Mouse (Mus musculus): ENCODE data around the gene Acsbg2.
A peak's percentile ranks its signal among the peaks of the same experiment; 100 is the strongest.

Gene Acsbg2

GRCm38 (mm10) chr17:56871767-56872166 lies 2.5 kb downstream of the Acsbg2 start:
- no peak for DNase-seq (ENCODE audit: low read depth)

GRCm38 (mm10) chr17:56870287-56870953 lies 3.8 kb downstream of the Acsbg2 start:
- no peak for DNase-seq (ENCODE audit: low read depth)

GRCm38 (mm10) chr17:56869481-56869977 lies 4.7 kb downstream of the Acsbg2 start:
- DNase-seq (ENCODE audit: low read depth), result no peak

DNA sequence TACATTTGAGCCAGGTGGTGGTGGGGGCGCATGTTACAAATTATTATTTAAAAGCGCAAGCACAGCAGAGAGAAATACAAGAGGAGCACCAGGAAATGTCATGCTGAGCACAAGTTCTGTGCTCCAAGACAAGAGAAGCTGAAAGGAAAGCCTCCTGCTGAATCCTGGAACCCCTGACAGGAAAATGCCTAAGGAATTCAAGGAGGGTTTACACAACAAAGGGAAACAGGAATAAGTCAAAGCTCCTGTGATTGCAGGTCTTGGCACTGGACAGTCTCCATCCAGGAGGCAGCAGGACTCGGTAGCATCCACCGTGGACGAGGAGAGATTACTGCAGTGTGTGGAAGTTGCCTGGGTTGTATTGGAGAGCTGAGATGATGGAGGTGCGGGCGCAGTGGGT lies 8.2 kb downstream of the Acsbg2 start:
- DNase-seq (ENCODE audit: low read depth), result no peak

DNA sequence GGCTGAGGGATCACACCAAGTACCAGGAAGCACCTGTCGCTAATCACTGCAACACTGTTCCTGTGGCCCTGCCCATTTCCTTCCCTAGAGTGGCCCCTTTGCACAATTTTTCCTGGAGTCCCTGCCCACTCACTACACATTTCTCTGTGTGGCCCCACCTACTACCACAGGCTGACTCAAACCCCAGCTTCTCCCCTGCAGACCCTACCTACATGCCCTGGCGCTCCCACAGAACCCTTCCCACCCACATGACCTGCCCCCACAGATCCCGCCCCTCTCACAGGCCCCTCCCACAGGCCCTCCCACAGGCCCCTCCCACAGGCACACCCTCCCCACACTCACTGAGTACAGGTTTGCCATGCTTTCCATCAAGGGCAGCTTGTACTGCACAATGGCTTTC lies 13.1 kb downstream of the Acsbg2 start:
- DNase-seq (ENCODE audit: low read depth), result no peak

DNA sequence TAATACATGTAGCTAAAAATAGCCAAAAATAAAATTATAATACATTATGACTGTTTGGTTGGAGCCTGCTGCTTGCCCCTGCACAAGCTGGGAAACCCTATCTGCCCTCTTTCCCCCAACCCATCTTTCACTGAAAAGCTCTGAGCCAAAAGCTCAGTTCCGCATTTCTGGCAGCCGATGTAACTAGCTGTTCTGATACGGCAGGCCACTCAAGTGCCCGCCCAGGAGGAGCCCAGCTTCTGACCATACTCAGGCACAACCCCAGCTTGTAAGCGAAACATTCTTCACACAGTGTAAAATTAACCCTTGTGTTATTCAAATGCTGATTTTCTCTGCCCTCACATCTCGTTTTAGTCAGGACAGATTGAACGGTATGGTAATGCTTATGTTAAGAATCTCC lies 15.3 kb downstream of the Acsbg2 start:
- no peak for DNase-seq (ENCODE audit: low read depth)

DNA sequence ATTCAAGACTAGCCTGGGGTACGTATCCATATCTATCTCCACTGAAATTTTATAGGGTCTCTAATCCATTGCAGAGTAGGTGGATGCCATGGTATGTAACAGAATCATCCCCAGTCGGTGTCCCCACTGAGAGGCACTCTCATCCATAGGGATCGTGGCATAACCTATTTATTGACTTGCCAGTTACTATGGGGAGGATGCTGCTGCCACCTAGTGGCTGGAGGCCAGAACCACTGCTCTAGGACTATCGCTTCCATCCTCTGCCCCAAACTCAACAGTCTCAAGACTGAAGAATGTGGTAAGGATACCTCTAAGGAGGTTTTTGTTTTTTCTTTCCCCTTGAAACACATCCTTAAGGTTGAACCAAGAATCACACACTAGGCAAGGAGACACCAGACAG lies 16.0 kb downstream of the Acsbg2 start:
- peak; percentile 80 for DNase-seq (ENCODE audit: low read depth)

GRCm38 (mm10) chr17:56855421-56855820 lies 18.8 kb downstream of the Acsbg2 start:
- no peak for DNase-seq (ENCODE audit: low read depth)

DNA sequence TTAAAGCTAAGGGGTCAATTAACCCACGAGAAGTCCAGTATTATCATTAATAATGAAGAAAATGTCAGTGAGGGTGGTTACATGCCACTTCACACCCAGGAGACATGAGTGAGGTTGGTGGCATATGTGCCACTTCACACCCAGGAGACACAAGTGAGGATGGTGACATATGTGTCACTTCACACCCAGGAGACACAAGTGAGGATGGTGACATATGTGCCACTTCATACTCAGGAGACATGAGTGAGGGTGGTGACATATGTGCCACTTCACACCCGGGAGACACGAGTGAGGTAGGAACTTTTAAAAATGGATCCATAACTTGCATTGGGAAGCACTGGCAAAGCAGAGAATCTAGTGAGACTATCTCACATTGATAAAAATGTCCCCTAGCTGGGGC lies 23.1 kb downstream of the Acsbg2 start:
- DNase-seq (ENCODE audit: low read depth), result no peak

DNA sequence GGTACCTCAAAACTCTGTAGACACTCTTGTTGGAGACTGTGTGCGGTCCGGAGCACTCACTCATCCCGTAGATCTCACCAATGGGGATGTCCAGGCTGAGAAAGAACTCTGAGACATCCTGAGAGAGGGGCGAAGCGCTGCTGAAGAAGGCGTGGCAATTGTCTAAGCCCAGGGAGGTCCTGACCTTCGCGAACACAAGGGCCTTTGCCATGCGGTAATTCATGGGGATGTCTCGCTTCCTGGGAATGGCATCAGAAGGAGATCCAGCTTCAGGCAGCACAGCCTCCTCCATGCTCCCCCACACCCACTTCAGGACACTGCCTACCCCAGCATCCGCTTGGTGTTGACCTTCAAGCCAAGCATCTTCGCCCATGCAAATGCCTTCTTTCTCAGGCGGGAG lies 24.5 kb downstream of the Acsbg2 start:
- DNase-seq (ENCODE audit: low read depth), result no peak

DNA sequence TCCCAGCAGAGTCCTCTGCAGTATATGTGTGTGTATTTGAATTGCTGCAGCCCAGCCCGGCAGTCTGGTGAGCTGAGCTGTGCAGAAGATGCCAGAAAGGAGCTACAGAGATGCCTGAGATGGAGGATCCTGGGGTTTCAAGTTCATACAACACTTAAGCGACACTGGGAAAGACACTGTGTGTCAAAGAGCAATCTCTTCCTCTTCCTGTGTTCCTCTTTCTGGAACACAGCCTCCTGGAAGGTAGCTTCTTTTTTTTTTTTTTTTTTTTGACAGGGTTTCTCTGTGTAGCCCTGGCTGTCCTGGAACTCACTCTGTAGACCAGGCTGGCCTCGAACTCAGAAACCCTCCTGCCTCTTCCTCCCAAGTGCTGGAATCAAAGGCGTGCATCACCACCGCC lies 25.5 kb downstream of the Acsbg2 start:
- no peak for DNase-seq (ENCODE audit: low read depth)

- DNase-seq (ENCODE audit: low read depth), result no peak
Observed at GRCm38 (mm10) chr17:56843678-56844077, 30.6 kb downstream of the Acsbg2 start.

- DNase-seq (ENCODE audit: low read depth), result no peak
Observed at GRCm38 (mm10) chr17:56842173-56842572, 32.1 kb downstream of the Acsbg2 start.

GRCm38 (mm10) chr17:56840524-56840923 lies 33.7 kb downstream of the Acsbg2 start:
- no peak for DNase-seq (ENCODE audit: low read depth)

DNA sequence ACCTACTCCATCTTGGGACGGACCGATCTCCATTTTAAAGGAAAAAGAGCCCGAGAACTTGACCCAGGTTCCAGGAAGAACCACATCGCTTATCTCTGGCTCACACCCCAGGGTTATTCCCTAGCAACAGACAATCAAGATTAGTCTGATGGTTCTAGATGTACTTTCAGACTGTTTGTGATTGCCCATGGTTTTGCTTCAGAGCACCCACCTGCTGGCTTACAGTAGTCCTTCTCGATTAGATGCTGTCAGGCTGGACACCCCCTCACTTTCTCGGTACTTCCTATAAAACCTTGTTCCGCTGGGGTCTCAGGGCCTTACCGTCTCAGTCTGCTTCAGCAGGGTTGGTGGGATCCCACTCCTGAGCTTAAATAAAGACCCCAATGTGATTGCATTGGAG lies 37.9 kb downstream of the Acsbg2 start:
- no peak for DNase-seq (ENCODE audit: low read depth)

DNA sequence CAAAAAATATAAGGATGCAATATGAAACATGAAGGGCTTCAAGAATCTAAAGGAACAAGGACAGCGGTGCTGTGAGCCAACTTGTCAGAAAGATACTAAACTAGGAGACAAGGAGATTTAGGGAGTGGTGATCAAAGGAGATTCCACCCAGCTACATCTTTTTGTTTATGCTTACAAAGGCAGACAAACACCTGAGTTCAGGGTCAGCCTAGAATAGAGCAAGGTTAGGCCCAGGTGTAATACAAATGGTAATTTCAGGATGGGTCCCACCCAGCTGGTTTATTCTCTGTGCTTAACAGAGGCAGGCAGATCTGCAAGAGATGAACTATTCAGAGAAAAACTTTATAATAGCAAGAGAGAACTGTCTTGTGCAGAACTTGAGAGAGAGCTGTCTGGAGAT lies 40.9 kb downstream of the Acsbg2 start:
- DNase-seq (ENCODE audit: low read depth), result no peak

GRCm38 (mm10) chr17:56832918-56833317 lies 41.3 kb downstream of the Acsbg2 start:
- no peak for DNase-seq (ENCODE audit: low read depth)

- peak; percentile 100 for DNase-seq (ENCODE audit: low read depth)
Observed at GRCm38 (mm10) chr17:56831111-56831816, 43.0 kb downstream of the Acsbg2 start.

DNA sequence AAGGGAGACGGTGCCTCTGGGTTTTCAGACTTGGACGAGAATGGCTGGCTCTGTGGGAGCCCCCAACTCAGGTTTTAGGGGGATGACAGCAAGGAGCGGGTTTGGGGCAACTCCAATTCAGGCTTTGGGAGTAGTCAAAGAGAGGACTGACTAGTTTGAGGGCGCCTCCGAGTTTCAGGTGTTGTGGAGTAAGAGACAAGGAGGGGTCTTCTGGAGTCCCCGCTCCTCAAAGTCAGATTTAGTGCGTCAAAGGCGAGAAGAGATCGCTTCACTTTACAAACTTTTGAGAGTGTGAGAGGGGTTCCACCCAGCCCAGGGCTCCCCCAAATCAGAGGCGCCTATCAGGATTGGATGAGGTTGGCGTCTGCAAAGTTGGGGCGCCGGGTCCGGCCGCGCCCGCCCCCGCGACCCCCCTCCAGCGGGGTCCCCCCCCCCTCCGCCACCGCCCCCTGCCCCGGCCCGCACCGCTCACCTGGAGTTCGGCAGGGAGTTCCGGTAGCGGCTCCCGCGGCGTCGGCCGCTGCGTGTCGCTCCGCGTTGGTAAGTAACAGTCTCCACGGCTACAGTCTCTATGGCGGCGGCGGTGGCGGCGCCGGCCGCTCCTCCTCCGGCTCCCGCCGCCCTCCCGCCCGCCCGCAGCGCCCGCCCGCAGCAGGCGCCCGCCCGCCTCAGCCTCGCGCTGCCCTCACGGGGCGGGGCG lies 43.7 kb downstream of the Acsbg2 start, which contains the start of gene Rfx2:
Gene Rfx2 (minus strand): TSS at position 603 of the 700 bp plus-strand sequence.
- DNase-seq (ENCODE audit: low read depth), result peak; percentile 21

GRCm38 (mm10) chr17:56829795-56830194 lies 44.5 kb downstream of the Acsbg2 start:
- peak; percentile 28 for DNase-seq (ENCODE audit: low read depth)

DNA sequence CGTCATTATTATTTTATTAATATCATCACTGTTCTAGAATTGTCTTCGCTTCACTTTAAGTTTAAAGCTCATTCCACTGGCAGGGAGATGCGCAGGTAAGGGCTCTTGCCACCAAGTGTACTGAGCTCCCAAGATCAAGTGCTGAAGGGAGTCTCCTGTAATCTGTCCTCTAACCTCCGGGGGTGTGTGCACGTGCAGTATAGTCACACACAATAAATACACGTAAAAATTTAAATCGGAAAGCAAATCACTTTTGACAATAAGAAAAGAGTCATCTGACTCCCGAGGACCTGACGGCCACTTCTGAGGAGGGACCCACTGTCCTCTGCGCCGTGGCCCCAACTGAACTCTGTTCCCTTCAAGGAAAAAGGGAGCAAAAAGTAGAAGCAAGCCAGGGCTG lies 45.1 kb downstream of the Acsbg2 start:
- DNase-seq (ENCODE audit: low read depth), result no peak

GRCm38 (mm10) chr17:56826718-56827117 lies 47.5 kb downstream of the Acsbg2 start:
- DNase-seq (ENCODE audit: low read depth), result no peak

DNA sequence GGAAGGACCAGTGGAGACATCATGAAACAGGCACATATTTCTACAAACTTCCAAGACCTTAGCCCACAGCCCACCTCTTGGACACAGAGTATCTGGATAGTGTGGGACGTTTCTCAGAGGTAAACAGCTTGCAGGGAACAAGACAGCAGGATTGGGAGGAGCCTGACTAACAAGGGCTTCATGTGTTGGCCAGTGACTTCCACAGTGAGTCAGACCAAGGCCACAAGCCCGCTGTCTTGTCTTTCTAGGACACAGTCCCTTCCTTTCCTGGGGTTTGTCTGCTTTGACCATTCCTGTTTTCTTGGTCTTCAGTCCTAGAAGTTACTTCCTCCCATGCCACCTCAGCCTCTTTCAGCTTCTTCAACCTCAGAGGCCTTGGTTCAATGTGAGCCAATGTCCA lies 50.9 kb downstream of the Acsbg2 start:
- DNase-seq (ENCODE audit: low read depth), result no peak

Measured in NIH3T3 (cell line).